Mouse (Mus musculus) MEL (cell line): ENCODE data around the gene Med16. TPM values are rescaled to one million over a fixed set of nuclear protein-coding genes. Genes with fewer than 3 reads are reported as not detected.

Source experiments
- DNase-seq: peaks from one replicate; pipeline ENCODE4 v3.0.0; 2011; ENCODE audit warnings: low read depth, low spot score
- H3K27ac ChIP-seq: 2 replicates; pipeline ENCODE4 v1.5.1; 2012; ENCODE audit warnings: low read depth, mild to moderate bottlenecking, control low read depth, low read length, moderate library complexity; ENCODE audit not compliant: control insufficient read depth
- H3K27me3 ChIP-seq, 2 experiments: fragments of 150-350 bp in 1 of 2; sonication (generic) in 1 of 2; 2 replicates each; pipeline ENCODE4 v1.6.1; 2012; ENCODE audit warnings: low read length in 2 of 2, mild to moderate bottlenecking in 2 of 2, improper control_type of control experiment in 1 of 2, moderate library complexity in 1 of 2; ENCODE audit not compliant: insufficient read depth in 2 of 2, control insufficient read depth in 1 of 2
- H3K36me3 ChIP-seq, 2 experiments: 2 replicates each; pipeline ENCODE4 v1.6.1; 2012 to 2014; ENCODE audit warnings: low read length in 2 of 2, improper control_type of control experiment in 1 of 2, inconsistent platforms in 1 of 2, mild to moderate bottlenecking in 1 of 2; ENCODE audit not compliant: insufficient read depth in 2 of 2, control insufficient read depth in 1 of 2
- H3K4me1 ChIP-seq, 2 experiments: fragments of 150-350 bp in 1 of 2; sonication (generic) in 1 of 2; 2 replicates each; pipeline ENCODE4 v1.6.1; 2012; ENCODE audit warnings: low read length in 2 of 2, improper control_type of control experiment in 1 of 2, mild to moderate bottlenecking in 1 of 2; ENCODE audit not compliant: insufficient read depth in 2 of 2, control insufficient read depth in 1 of 2
- H3K4me3 ChIP-seq, 2 experiments: fragments of 150-350 bp in 1 of 2; sonication (generic) in 1 of 2; 2 replicates each; pipeline ENCODE4 v1.5.1; 2012; ENCODE audit warnings: low read depth in 2 of 2, low read length in 2 of 2, mild to moderate bottlenecking in 2 of 2, moderate library complexity in 2 of 2, control low read depth in 1 of 2, improper control_type of control experiment in 1 of 2; ENCODE audit not compliant: control insufficient read depth in 1 of 2, insufficient read depth in 1 of 2
- H3K79me2 ChIP-seq: 2 replicates; pipeline ENCODE4 v1.6.1; 2012; ENCODE audit warnings: mild to moderate bottlenecking, low read length, moderate library complexity; ENCODE audit not compliant: control insufficient read depth, poor library complexity, insufficient read depth
- H3K9ac ChIP-seq: 2 replicates; pipeline ENCODE4 v1.6.1; 2012; ENCODE audit warnings: low read depth, mild to moderate bottlenecking, control low read depth, low read length, moderate library complexity; ENCODE audit not compliant: control insufficient read depth, poor library complexity, severe bottlenecking
- H3K9me3 ChIP-seq: fragments of 150-350 bp; sonication (generic); replicated peaks from 2 replicates; pipeline ENCODE4 v1.6.1; 2012; ENCODE audit warnings: mild to moderate bottlenecking, low read length, improper control_type of control experiment, moderate library complexity; ENCODE audit not compliant: insufficient read depth
- BHLHE40 ChIP-seq: IDR thresholded peaks from 2 replicates; pipeline ENCODE4 v1.6.1; 2012; ENCODE audit warnings: low read depth, mild to moderate bottlenecking, inconsistent platforms, low read length, improper control_type of control experiment, borderline replicate concordance
- CHD1 ChIP-seq: IDR thresholded peaks from 2 replicates; pipeline ENCODE4 v1.6.1; 2012; ENCODE audit warnings: low read depth, mild to moderate bottlenecking, inconsistent platforms, low read length, improper control_type of control experiment
- CHD2 ChIP-seq: IDR thresholded peaks from 2 replicates; pipeline ENCODE4 v1.6.1; 2011; ENCODE audit warnings: low read length, improper control_type of control experiment
- E2F4 ChIP-seq: IDR thresholded peaks from 2 replicates; pipeline ENCODE4 v1.6.1; 2011; ENCODE audit warnings: low read depth, low read length, improper control_type of control experiment, borderline replicate concordance
- ELF1 ChIP-seq: IDR thresholded peaks from 2 replicates; pipeline ENCODE4 v1.6.1; 2014; ENCODE audit warnings: low read depth, mild to moderate bottlenecking, inconsistent platforms, low read length, improper control_type of control experiment, moderate library complexity
- EP300 ChIP-seq, 2 experiments: IDR thresholded peaks; 2 replicates each; pipeline ENCODE4 v1.6.1; 2011; ENCODE audit warnings: improper control_type of control experiment in 2 of 2, low read length in 2 of 2, low read depth in 1 of 2, mild to moderate bottlenecking in 1 of 2
- ETS1 ChIP-seq: IDR thresholded peaks from 2 replicates; pipeline ENCODE4 v1.6.1; 2012; ENCODE audit warnings: low read depth, mild to moderate bottlenecking, inconsistent platforms, low read length, improper control_type of control experiment, moderate library complexity
- GATA1 ChIP-seq: IDR thresholded peaks from 2 replicates; pipeline ENCODE4 v1.6.1; 2011; ENCODE audit warnings: low read depth, low read length, improper control_type of control experiment
- HCFC1 ChIP-seq: IDR thresholded peaks from 2 replicates; pipeline ENCODE4 v1.6.1; 2012; ENCODE audit warnings: low read depth, mild to moderate bottlenecking, inconsistent platforms, low read length, improper control_type of control experiment, moderate library complexity
- JUND ChIP-seq: IDR thresholded peaks from 2 replicates; pipeline ENCODE4 v1.6.1; 2011; ENCODE audit warnings: low read depth, mild to moderate bottlenecking, improper control_type of control experiment, low read length
- KAT2A ChIP-seq: conservative IDR thresholded peaks from 2 replicates; pipeline ENCODE4 v1.6.1; 2012; ENCODE audit warnings: low read depth, low read length, improper control_type of control experiment, inconsistent platforms
- MAX ChIP-seq: IDR thresholded peaks from 2 replicates; pipeline ENCODE4 v1.6.1; 2011; ENCODE audit warnings: low read length, improper control_type of control experiment
- MAZ ChIP-seq: IDR thresholded peaks from 2 replicates; pipeline ENCODE4 v1.6.1; 2012; ENCODE audit warnings: low read depth, mild to moderate bottlenecking, inconsistent platforms, low read length, improper control_type of control experiment
- MYC ChIP-seq: IDR thresholded peaks from 2 replicates; pipeline ENCODE4 v1.6.1; 2011; ENCODE audit warnings: low read depth, mild to moderate bottlenecking, low read length, improper control_type of control experiment, moderate library complexity
- NELFE ChIP-seq: IDR thresholded peaks from 2 replicates; pipeline ENCODE4 v1.6.1; 2011; ENCODE audit warnings: low read depth, low read length, improper control_type of control experiment
- NRF1 ChIP-seq: IDR thresholded peaks from 2 replicates; pipeline ENCODE4 v1.6.1; 2014; ENCODE audit warnings: low read depth, mild to moderate bottlenecking, inconsistent platforms, low read length, improper control_type of control experiment, moderate library complexity; ENCODE audit not compliant: poor library complexity, insufficient read depth, severe bottlenecking
- POLR2A ChIP-seq, 2 experiments: IDR thresholded peaks; 2 replicates each; pipeline ENCODE4 v1.6.1; 2011 to 2012; ENCODE audit warnings: low read length in 2 of 2, mild to moderate bottlenecking in 2 of 2, control low read depth in 1 of 2, improper control_type of control experiment in 1 of 2, low read depth in 1 of 2, moderate library complexity in 1 of 2; ENCODE audit not compliant: control insufficient read depth in 1 of 2, insufficient read depth in 1 of 2, poor library complexity in 1 of 2
- POLR2AphosphoS2 ChIP-seq: IDR thresholded peaks from 2 replicates; pipeline ENCODE4 v1.6.1; 2011; ENCODE audit warnings: low read length, improper control_type of control experiment
- POLR2AphosphoS5 ChIP-seq: IDR thresholded peaks from 2 replicates; pipeline ENCODE4 v1.6.1; 2012; ENCODE audit warnings: low read depth, borderline replicate concordance, mild to moderate bottlenecking, inconsistent platforms, low read length, moderate library complexity, mixed read lengths
- RCOR1 ChIP-seq: IDR thresholded peaks from 2 replicates; pipeline ENCODE4 v1.6.1; 2012; ENCODE audit warnings: low read depth, mild to moderate bottlenecking, inconsistent platforms, low read length, improper control_type of control experiment
- SIN3A ChIP-seq: IDR thresholded peaks from 2 replicates; pipeline ENCODE4 v1.6.1; 2012; ENCODE audit warnings: low read length, improper control_type of control experiment, inconsistent platforms
- TAL1 ChIP-seq: IDR thresholded peaks from 2 replicates; pipeline ENCODE4 v1.6.1; 2012; ENCODE audit warnings: mild to moderate bottlenecking, inconsistent platforms, low read length, moderate library complexity, mixed read lengths
- TBP ChIP-seq: IDR thresholded peaks from 2 replicates; pipeline ENCODE4 v1.8.0; 2011; ENCODE audit warnings: low read depth, low read length, improper control_type of control experiment
- TCF12 ChIP-seq: IDR thresholded peaks from 2 replicates; pipeline ENCODE4 v1.6.1; 2014; ENCODE audit warnings: low read depth, mild to moderate bottlenecking, inconsistent platforms, low read length, improper control_type of control experiment, moderate library complexity
- UBTF ChIP-seq: IDR thresholded peaks from 2 replicates; pipeline ENCODE4 v1.6.1; 2012; ENCODE audit warnings: low read depth, mild to moderate bottlenecking, inconsistent platforms, low read length, improper control_type of control experiment, moderate library complexity, borderline replicate concordance; ENCODE audit not compliant: insufficient read depth
- USF1 ChIP-seq: IDR thresholded peaks from 2 replicates; pipeline ENCODE4 v1.6.1; 2014; ENCODE audit warnings: low read depth, mild to moderate bottlenecking, inconsistent platforms, low read length, improper control_type of control experiment, moderate library complexity
- ZC3H11A ChIP-seq: IDR thresholded peaks from 2 replicates; pipeline ENCODE4 v1.6.1; 2012; ENCODE audit warnings: low read depth, mild to moderate bottlenecking, inconsistent platforms, low read length, improper control_type of control experiment
- ZKSCAN1 ChIP-seq: IDR thresholded peaks from 2 replicates; pipeline ENCODE4 v1.6.1; 2012; ENCODE audit warnings: low read depth, mild to moderate bottlenecking, inconsistent platforms, low read length, improper control_type of control experiment, moderate library complexity
- polyA plus RNA-seq, 2 experiments: library from polyadenylated mRNA; stranded (reverse) in 1 of 2; unstranded in 1 of 2; fragments of >175 nt in 1 of 2; fragments of >200 nt in 1 of 2; gene quantifications; 2 replicates each; pipeline versions ENCODE4 v1.2.1 to v1.2.4; 2012; ENCODE audit warnings: low replicate concordance in 2 of 2, low read depth in 1 of 2; ENCODE audit not compliant: insufficient read length in 2 of 2, insufficient read depth in 1 of 2, missing spikeins in 1 of 2
- total RNA-seq: library from RNA; depleted of rRNA; stranded (reverse); fragments of 300-350 nt; gene quantifications from 2 replicates; pipeline ENCODE4 v1.2.3, GENCODE M21; 2012

Med16 gene
- total and polyA plus RNA-seq, 3 experiments = 17.3 to 41.2 TPM; not detected in 1

DNA sequence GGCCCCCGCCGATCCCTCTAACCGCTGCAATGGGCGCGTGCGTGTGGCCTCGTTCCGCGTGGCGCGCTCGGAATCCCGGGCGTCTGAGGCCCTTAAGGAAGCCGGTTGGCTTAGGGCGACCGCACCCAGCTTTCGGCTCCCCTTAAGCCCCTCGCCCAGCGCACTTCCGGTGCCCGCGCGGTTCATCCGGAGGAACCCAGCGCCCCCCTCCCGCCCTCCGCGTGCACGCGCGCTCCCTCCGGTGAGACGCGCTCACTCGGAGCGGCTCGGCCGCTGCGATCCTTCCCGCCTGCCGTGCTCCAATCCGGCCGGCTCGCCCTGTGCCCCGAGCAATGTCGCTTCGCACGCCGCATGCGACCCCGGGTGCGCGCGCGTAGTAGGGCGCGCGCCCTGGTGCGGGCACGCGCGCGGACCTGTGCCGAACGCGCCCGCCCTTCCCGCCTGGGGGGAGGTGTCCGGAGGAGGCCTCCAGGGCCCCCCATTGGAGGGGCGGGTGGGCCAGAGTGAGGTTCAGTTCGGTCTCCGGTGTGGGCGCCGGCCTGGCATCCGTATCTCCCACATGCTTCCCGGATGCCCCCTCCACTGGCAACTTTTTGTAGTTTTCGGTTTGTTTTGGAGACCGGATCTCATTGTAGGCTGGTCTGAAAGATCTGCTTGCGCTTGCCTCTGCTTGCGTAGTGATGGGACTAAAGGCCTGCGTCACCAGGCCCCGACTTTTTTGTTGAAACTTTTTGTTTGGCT, 53.8 kb downstream of the Med16 start (continued):
- TF ChIP-seq JUND (no peak), POLR2AphosphoS2 (peak; percentile 18; the same call in 1 of the 2 replicates), TBP (no peak), CHD1 (peak; percentile 94; the same call in 1 of the 2 replicates), UBTF (no peak), CHD2 (no peak), NELFE (no peak), POLR2A (IDR thresholded peaks at IDR 0.05; ENCODE audit: control insufficient read depth in 1 of 2, insufficient read depth in 1 of 2, low read depth in 1 of 2, low read length in 2 of 2, poor library complexity in 1 of 2) (peak in 1 of 2 experiments; percentile 5; a peak in 2 of 4 replicates), RCOR1 (no peak), TAL1 (no peak)
- TF ChIP-seq, all 39 proteins: peak for 8

DNA sequence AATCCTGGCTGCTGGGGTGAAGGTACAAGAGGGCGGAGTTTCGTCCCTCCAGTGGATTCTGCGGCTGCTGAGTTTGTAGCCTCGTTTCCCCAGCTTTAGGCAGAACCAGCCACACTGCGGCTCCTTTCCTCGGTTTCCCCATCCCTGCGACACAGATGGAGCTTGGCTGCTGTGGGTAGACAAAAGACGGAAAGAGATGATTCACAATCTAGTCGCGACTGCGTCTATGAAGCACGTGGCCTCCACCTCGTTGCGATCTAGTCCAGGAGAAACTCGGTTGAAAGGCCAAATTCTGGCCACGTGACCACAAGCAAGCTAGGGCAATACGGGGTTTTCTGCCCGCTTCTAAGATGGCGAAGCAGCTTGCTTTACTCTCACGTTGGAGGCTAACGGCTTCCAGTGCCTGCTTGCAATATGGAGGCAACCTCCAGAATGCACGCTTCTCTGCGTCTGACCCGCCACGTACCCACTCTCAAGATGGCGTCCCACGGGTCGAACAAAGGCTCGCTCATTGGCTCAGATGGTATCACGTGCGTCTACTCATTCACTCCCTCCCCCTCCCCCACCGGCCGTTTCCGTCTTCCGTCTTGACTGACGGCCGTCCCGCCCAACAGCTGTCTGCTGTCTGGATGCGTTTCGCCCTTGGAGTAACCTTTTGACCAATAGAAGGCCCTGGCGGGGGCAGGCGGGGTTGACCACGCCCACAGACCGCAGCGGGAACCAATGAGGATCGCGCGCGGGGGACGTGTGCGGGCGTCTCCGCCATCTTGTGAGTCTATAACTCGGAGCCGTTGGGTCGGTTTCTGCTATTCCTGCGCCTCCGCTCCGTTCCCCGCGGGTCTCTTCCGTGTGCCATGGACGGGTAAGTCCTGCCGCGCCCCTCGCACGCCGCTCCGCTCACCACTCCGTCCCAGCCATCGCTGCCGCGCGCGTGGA, 54.6 kb downstream of the Med16 start, which contains the start of gene Ptbp1:
Gene Ptbp1, plus strand, starts transcription at position 568 of the 936 bp plus-strand sequence.
- peak within 1 kb of the TSS; percentile 77 to 99 for H3K4me3 ChIP-seq
- peaks cover 64% of the 10 kb centered on the region for H3K79me2 ChIP-seq
- H3K9ac ChIP-seq = peak within 1 kb of the TSS; percentile 100
- H3K9me3 ChIP-seq = no peaks in the 10 kb centered on the region
- peaks cover 5 to 42% of the 10 kb centered on the region in 2 experiments for H3K4me1 ChIP-seq
- peaks cover 3 to 33% of the 10 kb centered on the region in 2 experiments for H3K36me3 ChIP-seq
- H3K27me3 ChIP-seq = no peaks in the 10 kb centered on the region
- H3K27ac ChIP-seq = peak within 1 kb of the TSS; percentile 99
- DNase-seq = peak; percentile 100
- TF ChIP-seq POLR2AphosphoS2 (peak; percentile 76), POLR2A (IDR thresholded peaks at IDR 0.05; ENCODE audit: control insufficient read depth in 1 of 2, insufficient read depth in 1 of 2, low read depth in 1 of 2, low read length in 2 of 2, poor library complexity in 1 of 2) (peak; percentile 92), ELF1 (peak; percentile 91), CHD1 (peak; percentile 23; the same call in 1 of the 2 replicates), RCOR1 (peak; percentile 41; the same call in 1 of the 2 replicates), MAX (peak; percentile 99), KAT2A (peak; percentile 58; the same call in 1 of the 2 replicates), UBTF (no peak), ZC3H11A (no peak), JUND (no peak), TBP (peak; percentile 94), MYC (peak; percentile 100), TCF12 (peak; percentile 50), HCFC1 (peak; percentile 90), NRF1 (peak; percentile 37), ZKSCAN1 (no peak), USF1 (peak; percentile 94), NELFE (peak; percentile 99), SIN3A (peak; percentile 67; the same call in 1 of the 2 replicates), E2F4 (peak; percentile 76; the same call in 1 of the 2 replicates), BHLHE40 (peak; percentile 66; the same call in 1 of the 2 replicates), GATA1 (no peak), MAZ (peak; percentile 90), ETS1 (no peak; the same call in 1 of the 2 replicates), POLR2AphosphoS5 (peak; percentile 57; the same call in 1 of the 2 replicates), EP300 (IDR thresholded peaks at IDR 0.05; ENCODE audit: low read depth in 1 of 2, low read length in 2 of 2) (peak in 1 of 2 experiments; percentile 67; a peak in 2 of 4 replicates), CHD2 (peak; percentile 94)
